Mouse (Mus musculus) heart, adult 11 months (tissue): Measurements from ENCODE around the gene Ankrd13d.

Source experiments
- DNase-seq: peaks from one replicate; pipeline ENCODE4 v3.0.0; 2022

Gene Ankrd13d

GRCm38 (mm10) chr19:4282898-4283553, at the start of gene Ankrd13d:
Gene Ankrd13d, minus strand, starts transcription at chr19:4283137.
- DNase-seq = peak; percentile 99

DNA sequence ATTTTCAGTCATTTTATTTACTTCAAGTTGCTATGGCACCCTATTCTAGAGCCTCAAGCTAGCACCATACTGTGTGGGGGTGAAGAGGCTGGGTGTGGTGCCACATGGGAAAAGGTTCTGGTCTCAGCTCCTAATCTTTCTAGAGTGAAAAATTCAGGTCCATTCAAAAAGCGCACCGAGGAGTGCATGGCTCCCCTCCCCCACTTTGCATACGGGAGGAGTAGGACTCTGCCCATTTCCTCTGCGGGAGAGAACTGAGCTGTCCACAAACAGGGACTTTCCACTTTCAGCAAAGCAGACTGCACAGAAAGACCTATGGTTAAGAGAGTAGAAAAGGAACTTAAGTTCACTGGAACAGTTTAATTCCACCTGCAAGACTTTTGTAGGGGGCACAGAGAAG, 49.7 kb upstream of the Ankrd13d start:
- peak; percentile 95 for DNase-seq

DNA sequence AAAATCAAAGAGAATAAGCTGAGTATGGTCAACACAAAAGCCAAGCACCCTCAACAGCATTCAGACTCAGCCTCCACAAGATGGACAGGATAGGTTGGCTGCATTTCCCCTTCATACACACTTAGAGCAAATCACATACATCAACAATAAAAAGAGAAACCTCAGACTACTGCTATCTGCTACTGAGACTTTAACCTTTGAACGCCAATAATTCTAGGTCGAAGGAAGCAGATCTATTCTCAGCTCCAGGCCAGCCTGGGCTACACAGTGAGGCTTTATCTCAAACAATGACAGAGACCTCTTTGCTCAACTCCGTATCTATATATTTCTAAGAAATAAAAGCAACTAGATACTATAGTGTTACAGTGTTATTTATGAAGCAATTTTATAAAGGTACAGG, 48.3 kb upstream of the Ankrd13d start:
- peak; percentile 71 for DNase-seq

- DNase-seq = no peak
Observed at GRCm38 (mm10) chr19:4330603-4331002, 47.7 kb upstream of the Ankrd13d start.

GRCm38 (mm10) chr19:4328737-4329304, 45.9 kb upstream of the Ankrd13d start:
- DNase-seq = peak; percentile 80

GRCm38 (mm10) chr19:4326881-4327280, 43.9 kb upstream of the Ankrd13d start:
- DNase-seq = peak; percentile 82

DNA sequence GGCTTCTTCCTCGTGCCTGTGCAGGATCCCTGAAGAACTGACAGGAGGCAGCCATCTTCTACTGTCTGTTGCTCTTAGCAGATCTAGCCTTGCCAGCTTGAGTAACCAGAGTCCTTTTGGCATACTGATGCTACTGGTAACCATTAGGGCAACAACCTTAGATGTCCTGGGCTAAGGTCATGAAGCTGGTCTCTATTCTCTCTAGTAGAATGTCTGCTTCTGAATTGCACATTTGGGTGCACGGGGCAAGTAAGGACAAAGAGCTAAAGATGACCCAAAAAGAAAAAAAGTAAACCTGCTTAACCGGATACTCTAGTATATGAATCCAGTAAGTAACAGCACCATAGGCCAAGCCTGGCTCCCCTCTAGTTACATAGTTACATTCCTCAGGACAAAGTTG, 43.2 kb upstream of the Ankrd13d start:
- peak; percentile 53 for DNase-seq

- peak; percentile 85 for DNase-seq
Observed at GRCm38 (mm10) chr19:4322134-4322533, 39.2 kb upstream of the Ankrd13d start.

DNA sequence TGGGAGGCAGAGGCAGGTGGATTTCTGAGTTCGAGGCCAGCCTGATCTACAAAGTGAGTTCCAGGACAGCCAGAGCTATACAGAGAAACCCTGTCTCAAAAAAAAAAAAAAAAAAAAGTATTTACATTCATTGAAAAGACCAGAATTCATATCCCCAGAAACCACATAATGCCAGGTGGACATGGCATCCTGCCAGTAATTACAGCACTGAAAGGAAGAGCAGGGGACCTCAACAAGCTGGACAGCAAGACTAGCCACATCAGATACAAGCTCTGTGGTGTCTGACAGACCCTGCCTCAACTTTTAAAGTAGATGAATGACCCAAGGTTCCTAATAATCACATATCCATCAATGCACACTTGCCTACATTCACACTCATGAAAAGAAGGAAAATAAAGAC, 38.7 kb upstream of the Ankrd13d start:
- DNase-seq = peak; percentile 77

- no peak for DNase-seq
Observed at GRCm38 (mm10) chr19:4319272-4319671, 36.3 kb upstream of the Ankrd13d start.

DNA sequence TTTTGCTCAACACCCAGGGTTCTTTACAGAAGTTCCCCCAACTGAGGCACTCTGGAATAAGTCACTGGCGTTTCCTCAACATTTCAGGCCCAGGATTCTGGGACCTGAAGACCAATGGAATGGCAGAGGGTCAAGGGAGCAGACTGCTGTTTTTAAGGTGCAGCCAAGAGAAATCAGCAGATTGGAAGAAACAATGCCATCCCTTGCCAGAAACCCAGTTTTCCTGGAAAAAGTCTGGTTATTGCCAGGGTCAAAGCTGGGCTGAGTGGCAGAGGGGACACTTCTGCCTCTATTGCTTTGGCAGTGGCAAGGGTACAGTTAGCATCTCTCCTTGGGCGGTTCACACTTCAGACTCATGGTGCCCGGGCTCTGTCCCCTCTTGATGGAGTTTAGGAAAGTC, 34.2 kb upstream of the Ankrd13d start:
- DNase-seq = peak; percentile 80

- peak; percentile 97 for DNase-seq
Observed at GRCm38 (mm10) chr19:4315223-4315944, 32.4 kb upstream of the Ankrd13d start.

- DNase-seq = peak; percentile 96
Observed at GRCm38 (mm10) chr19:4309776-4310185, 26.8 kb upstream of the Ankrd13d start.

GRCm38 (mm10) chr19:4309302-4309701, 26.4 kb upstream of the Ankrd13d start:
- peak; percentile 89 for DNase-seq

GRCm38 (mm10) chr19:4306190-4306577, 23.2 kb upstream of the Ankrd13d start, which contains the start of gene Grk2:
Gene Grk2, minus strand, starts transcription at chr19:4306222.
- DNase-seq = peak; percentile 98

DNA sequence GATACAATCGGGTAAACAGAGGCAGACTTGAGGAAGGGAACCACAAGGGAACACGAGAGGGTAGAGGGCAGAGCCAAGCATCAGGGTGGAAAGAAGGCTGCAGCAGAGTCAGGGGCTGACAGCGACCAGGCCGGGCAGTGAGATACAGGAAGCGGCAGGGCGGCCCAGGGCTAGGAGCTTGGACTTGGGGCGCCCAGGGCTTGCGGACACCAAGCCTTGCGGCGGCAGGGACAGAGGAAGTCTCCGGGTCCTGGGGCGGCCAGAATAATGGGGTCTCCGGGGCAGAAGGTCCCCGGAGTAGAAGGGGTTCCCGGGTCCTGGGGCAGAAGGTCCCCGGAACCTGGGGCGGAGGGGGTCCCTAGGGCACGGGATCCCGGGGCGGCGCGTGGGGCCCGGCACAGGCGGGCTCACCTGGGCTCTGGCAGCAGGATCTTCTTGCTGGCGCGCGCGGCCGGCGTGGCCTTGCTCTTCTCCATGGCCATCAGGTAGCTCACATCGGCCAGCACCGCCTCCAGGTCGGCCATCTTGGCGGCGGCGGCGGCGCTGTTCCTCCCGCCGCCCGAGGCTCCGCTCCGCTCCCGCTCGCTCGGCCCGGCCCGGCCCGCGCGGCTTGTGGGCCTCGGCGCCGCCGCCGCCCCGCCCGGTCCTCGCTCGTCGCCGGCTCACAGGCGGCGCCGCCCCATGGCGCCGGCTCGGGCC, 22.7 kb upstream of the Ankrd13d start:
- DNase-seq = peak; percentile 97

GRCm38 (mm10) chr19:4304871-4305321, 22.0 kb upstream of the Ankrd13d start:
- peak; percentile 95 for DNase-seq

- peak; percentile 95 for DNase-seq
Observed at GRCm38 (mm10) chr19:4304251-4304821, 21.4 kb upstream of the Ankrd13d start.

DNA sequence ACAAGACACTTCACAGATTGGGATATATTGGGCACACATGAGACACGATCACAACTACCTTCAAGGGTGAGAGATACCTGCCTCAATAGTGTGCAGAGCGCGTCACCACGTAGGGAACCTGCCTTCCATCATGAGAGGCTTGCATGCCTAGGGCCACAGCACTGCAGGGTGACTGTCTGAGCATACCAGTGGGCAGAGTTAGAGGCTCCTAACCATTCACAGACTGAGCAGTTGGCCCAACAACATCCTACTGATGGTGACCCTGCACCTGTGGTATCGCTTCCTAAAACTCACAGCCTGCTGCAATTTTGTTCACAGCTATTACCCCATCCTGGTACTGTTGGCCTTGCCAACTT, 20.7 kb upstream of the Ankrd13d start:
- DNase-seq = peak; percentile 92

DNA sequence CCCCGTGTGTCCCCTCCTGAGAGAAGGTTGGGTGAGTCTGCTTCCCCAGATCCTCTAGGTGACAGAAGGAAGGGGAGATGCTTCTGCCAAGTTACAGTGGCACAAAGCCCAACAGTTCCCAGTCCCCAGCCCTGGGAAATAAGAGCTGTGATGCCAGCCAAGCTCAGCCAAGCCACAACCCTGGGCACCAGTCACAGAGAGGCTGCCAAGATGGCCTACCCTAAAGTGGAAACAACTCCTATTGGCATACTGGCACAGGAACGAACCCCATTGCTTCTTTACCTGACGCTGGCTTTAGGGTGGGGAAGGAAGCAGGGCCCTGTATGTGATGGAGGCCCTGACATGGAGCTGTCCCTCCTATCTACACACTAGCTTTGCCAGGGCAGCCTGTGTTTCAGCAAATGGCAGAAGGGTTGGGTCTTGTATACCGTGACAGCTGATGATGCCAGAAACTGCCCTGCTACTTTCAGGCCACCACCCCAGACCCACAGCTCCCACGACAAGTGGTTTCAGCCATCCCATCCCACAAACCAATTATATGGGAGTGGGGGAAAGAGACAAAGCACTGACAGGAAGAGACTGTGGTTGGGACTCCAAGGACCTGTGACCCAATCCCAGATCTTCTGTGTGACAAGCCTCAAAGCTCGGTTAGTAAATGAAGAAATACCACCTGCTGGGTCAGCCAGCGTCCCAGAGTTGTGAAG, 20.2 kb upstream of the Ankrd13d start:
- DNase-seq = peak; percentile 98

DNA sequence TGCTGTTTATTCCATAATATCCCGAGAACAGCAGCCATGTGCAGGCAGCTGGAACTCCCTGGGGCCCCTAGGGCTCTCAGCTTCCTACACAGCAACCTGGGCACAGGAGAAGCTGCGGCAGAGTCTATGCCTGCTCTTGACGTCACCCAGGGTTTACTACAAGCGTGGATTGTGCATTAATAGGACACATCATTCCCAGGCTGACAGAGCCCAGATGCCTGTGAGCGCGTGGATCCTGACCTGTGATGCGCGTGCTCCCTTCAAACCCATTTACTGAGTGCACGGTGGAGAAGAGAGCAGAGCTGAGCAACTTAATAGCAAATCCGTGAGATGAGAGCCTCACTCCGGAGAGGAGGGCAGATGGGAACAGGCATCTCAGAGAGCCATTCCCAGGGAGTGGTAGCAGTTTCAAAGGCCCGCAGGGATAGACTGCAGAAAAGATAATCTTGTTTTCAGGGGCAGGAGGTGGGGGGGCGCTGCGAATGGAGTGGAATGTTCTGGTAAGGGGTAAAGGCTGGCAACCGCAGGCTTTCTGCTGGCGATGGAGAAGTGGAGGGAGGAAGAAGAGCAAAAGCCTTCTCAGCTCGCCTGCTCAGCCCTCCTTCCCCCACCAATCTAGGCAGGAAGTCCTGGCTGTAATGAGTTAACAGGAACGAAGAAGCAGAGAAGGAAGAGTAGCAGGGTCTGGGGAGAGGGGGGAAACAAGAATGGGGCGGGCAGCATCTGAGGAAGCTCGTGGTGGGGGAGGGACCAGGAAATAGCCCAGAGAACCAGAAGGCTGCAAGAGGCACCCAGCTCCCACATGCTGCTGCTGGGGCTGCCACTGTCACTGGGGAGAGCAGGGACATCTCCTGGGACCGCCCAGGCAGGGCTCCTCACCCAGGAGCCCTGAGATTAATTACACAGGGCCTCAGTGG, 19.1 kb upstream of the Ankrd13d start:
- DNase-seq = peak; percentile 98
